Mouse (Mus musculus) midbrain, postnatal 0 days (tissue): Measurements from ENCODE around the gene Pax6. TPM values are rescaled to one million over a fixed set of nuclear protein-coding genes. Genes with fewer than 3 reads are reported as not detected.

ENCODE experiments used
- ATAC-seq: fragments of 200-750 bp; cut with Nextera tagmentation; 2 replicates; pipeline ENCODE4 v1.8.0; 2017; ENCODE audit warnings: moderate number of reproducible peaks, mild to moderate bottlenecking, moderate TSS enrichment, moderate library complexity; ENCODE audit not compliant: low FRiP score
- DNase-seq: peaks from one replicate; pipeline ENCODE4 v3.0.0-alpha.2; 2015; ENCODE audit warnings: low spot score
- H3K27ac ChIP-seq: fragments of 300-500 bp; sonication (generic); 2 replicates; pipeline ENCODE4 v1.5.1; 2014; ENCODE audit warnings: low read depth, mild to moderate bottlenecking, low read length, mixed read lengths
- H3K27me3 ChIP-seq: fragments of 300-500 bp; sonication (generic); 2 replicates; pipeline ENCODE4 v1.6.1; 2014; ENCODE audit warnings: low read length, control low read depth, mixed read lengths; ENCODE audit not compliant: insufficient read depth
- H3K36me3 ChIP-seq: fragments of 300-500 bp; sonication (generic); 2 replicates; pipeline ENCODE4 v1.6.1; 2014; ENCODE audit warnings: low read length, control low read depth, mixed read lengths; ENCODE audit not compliant: insufficient read depth
- H3K4me1 ChIP-seq: fragments of 300-500 bp; sonication (generic); 2 replicates; pipeline ENCODE4 v1.6.1; 2014; ENCODE audit warnings: mild to moderate bottlenecking, control low read depth, antibody characterized with exemption, low read length, mixed read lengths; ENCODE audit not compliant: insufficient read depth
- H3K4me2 ChIP-seq: fragments of 300-500 bp; sonication (generic); 2 replicates; pipeline ENCODE4 v1.6.1; 2014; ENCODE audit warnings: low read depth, mild to moderate bottlenecking, low read length, mixed read lengths; ENCODE audit not compliant: poor library complexity, severe bottlenecking
- H3K4me3 ChIP-seq: fragments of 300-500 bp; sonication (generic); 2 replicates; pipeline ENCODE4 v1.5.1; 2014; ENCODE audit warnings: low read depth, mild to moderate bottlenecking, low read length, moderate library complexity
- H3K9ac ChIP-seq: fragments of 300-500 bp; sonication (generic); replicated peaks from 2 replicates; pipeline ENCODE4 v1.6.1; 2014; ENCODE audit warnings: mild to moderate bottlenecking, low read length, moderate library complexity, mixed read lengths; ENCODE audit not compliant: poor library complexity, severe bottlenecking
- H3K9me3 ChIP-seq: fragments of 300-500 bp; sonication (generic); 2 replicates; pipeline ENCODE4 v1.6.1; 2016; ENCODE audit warnings: low read length, control low read depth
- CTCF ChIP-seq: IDR thresholded peaks from 2 replicates; pipeline ENCODE4 v1.5.1; 2016; ENCODE audit warnings: antibody characterized with exemption, mild to moderate bottlenecking
- WGBS: fragments of 180-500 bp; shearing (Covaris S2); extraction: QIAGEN DNeasy Blood & Tissue Kit; methylation state at CpG from one replicate; pipeline ENCODE4 v1.1.7; 2014; 5-methylcytosine and 5-hydroxymethylcytosine counted together
- polyA plus RNA-seq: library from polyadenylated mRNA; unstranded; fragments of >200 nt; fragmentation: Nextera tagmentation; extraction: Ambion mirVana; gene quantifications from 2 replicates; pipeline ENCODE4 v1.2.1, GENCODE M21; 2015
- total RNA-seq: library from RNA; depleted of rRNA; stranded (reverse); fragments of >200 nt; gene quantifications from 2 replicates; pipeline ENCODE4 v1.2.3, GENCODE M21; 2014; rRNA removed

The Pax6 gene
- total RNA-seq (15.4 and 27.1 TPM in 2 replicates), polyA plus RNA-seq (6.9 and 11.3 TPM in 2 replicates)

DNA sequence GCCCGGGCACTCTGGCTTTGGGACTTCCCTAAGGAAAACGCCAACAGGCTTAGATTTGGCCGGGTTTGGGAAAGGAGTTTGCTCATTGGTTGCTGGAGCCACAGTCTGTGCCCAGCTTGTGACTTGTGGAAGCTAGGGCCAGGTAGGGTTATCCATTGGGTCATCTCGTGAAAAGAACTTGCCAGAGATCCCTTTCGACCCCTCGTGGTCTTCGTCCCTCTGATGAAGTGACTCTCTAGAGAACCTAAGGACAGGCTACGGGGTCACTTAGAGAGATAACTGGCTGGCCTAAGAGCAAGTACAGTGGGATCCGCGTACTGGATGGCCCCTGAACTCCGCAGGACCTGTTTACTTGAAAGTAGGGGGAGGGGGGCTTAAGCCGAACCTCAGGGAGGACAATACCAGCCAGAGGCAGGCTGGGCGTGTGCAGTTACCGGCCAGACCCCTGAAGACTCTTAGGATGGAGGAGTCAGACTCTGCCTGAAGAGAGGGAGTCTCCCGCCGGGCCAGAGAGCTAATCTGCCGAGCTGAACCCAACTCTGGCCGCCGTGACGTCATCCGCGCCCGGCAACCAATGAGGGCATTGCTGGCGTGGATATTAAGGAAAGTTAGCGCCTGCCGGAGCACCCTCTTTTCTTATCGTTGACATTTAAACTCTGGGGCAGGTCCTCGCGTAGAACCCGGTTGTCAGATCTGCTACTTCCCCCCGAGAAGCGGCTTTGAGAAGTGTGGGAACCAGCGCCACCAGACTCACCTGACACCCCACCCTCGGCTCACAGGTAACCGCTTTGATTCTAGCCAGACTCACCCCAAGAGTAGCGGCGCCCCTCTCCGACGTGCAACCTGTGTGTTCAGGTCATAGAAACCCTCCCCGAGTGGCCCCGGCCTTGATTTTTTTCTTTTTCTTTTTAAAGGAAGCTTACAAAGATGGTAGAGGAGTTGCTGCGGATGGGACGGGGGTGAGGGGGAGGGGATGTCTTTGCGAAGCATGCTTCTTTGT lies at the start of gene Pax6:
Gene Pax6, plus strand, starts transcription at position 630 of the 1,000 bp plus-strand sequence.
- Histone ChIP-seq H3K27ac (no peak within 1 kb of the TSS), H3K9ac (no peak within 1 kb of the TSS), H3K4me2 (0 out of 2 replicates have a peak within 1 kb of the TSS, but pooled peaks have one; percentile 12), H3K27me3 (peaks cover 92% of the 10 kb centered on the region), H3K36me3 (no peaks in the 10 kb centered on the region), H3K9me3 (no peaks in the 10 kb centered on the region), H3K4me1 (no peaks in the 10 kb centered on the region), H3K4me3 (peak within 1 kb of the TSS; percentile 12)
- DNase-seq (peak; percentile 76), ATAC-seq (peak; percentile 24; the same call in 1 of the 2 replicates)
- no peak for TF ChIP-seq CTCF
- WGBS = 2% methylated on average over 44 of the region's 44 CpGs

DNA sequence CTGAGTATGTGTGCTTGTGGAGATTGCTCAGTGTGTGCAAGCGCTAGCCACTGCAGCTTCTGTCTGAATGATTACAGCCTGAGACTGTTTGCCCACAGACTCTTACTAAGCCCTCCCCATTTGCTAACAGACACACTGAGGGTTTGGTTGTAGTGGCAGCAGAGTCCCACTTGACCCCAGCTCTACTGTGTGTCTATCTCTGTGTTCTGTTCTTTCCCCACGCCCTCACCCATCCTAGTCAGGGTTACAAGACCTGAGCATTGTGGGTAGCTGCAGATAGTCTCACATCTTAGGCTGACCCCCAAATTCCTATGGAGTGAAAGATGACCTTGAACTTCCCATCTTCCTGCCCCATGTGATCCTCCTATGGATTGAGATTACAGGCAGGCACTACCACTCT lies 19.8 kb upstream of the Pax6 start:
- no peaks in the 10 kb centered on the region for H3K9me3 ChIP-seq
- H3K36me3 ChIP-seq = no peaks in the 10 kb centered on the region
- H3K27ac ChIP-seq = no peak overlapping the region
- DNase-seq = no peak
- no peaks in the 10 kb centered on the region for H3K4me1 ChIP-seq
- TF ChIP-seq CTCF = no peak
- no peak for ATAC-seq
- H3K4me2 ChIP-seq = no peak overlapping the region
- H3K27me3 ChIP-seq = peaks cover 16% of the 10 kb centered on the region
- no peak overlapping the region for H3K4me3 ChIP-seq
- WGBS = 94% methylated on average over 2 of the region's 2 CpGs
- no peak overlapping the region for H3K9ac ChIP-seq

DNA sequence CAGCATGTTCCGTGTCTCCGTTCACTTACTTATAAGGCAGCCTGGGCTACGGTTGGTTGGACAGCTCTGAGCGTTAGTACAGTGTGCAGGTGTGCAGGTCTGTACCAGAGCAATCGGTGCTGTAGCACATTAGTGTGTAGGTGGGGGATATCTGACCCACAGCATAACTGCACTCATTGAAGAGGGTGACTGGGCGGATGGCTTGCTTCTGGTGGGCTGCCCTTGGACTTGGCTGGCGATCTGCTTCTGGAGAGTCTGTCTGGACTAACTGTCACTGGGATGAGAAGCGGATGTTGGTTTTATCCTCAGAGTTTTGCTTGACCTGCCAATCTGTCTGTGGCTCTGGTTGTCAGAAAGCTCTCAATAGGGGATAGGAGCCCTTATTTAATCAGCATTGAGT lies 12.2 kb upstream of the Pax6 start:
- Histone ChIP-seq H3K9ac (no peak overlapping the region), H3K4me2 (no peak overlapping the region), H3K27ac (no peak overlapping the region), H3K4me1 (no peaks in the 10 kb centered on the region), H3K36me3 (no peaks in the 10 kb centered on the region), H3K27me3 (peaks cover 58% of the 10 kb centered on the region), H3K4me3 (no peak overlapping the region), H3K9me3 (no peaks in the 10 kb centered on the region)
- 85% methylated on average over 8 of the region's 8 CpGs for WGBS
- TF ChIP-seq CTCF = no peak
- DNase-seq (no peak), ATAC-seq (no peak)

DNA sequence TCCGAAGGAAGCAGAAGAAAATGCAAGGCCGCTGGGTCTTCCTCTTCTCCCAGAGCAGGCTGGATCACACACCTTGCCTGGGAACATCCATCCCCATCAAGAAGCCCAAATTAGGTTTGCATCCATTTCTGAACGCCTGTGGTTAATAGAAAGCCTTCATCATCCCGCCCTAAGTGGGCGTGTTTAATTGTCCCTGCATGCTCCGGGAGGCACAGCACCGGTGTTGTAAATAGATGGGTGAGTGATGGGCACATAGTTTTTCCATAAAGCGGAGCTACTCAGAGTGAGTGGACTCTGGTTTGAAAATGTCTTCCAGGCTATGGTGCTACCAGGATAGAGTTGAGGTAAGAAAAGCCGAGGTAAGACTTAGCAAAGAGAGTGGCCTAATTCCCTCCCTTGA lies 9.3 kb upstream of the Pax6 start:
- Histone ChIP-seq H3K4me3 (no peak overlapping the region), H3K27ac (no peak overlapping the region), H3K36me3 (no peaks in the 10 kb centered on the region), H3K27me3 (peaks cover 70% of the 10 kb centered on the region), H3K9me3 (no peaks in the 10 kb centered on the region), H3K9ac (no peak overlapping the region), H3K4me2 (no peak overlapping the region), H3K4me1 (no peaks in the 10 kb centered on the region)
- no peak for DNase-seq
- WGBS = 14% methylated on average over 9 of the region's 9 CpGs
- ATAC-seq = no peak
- no peak for TF ChIP-seq CTCF

DNA sequence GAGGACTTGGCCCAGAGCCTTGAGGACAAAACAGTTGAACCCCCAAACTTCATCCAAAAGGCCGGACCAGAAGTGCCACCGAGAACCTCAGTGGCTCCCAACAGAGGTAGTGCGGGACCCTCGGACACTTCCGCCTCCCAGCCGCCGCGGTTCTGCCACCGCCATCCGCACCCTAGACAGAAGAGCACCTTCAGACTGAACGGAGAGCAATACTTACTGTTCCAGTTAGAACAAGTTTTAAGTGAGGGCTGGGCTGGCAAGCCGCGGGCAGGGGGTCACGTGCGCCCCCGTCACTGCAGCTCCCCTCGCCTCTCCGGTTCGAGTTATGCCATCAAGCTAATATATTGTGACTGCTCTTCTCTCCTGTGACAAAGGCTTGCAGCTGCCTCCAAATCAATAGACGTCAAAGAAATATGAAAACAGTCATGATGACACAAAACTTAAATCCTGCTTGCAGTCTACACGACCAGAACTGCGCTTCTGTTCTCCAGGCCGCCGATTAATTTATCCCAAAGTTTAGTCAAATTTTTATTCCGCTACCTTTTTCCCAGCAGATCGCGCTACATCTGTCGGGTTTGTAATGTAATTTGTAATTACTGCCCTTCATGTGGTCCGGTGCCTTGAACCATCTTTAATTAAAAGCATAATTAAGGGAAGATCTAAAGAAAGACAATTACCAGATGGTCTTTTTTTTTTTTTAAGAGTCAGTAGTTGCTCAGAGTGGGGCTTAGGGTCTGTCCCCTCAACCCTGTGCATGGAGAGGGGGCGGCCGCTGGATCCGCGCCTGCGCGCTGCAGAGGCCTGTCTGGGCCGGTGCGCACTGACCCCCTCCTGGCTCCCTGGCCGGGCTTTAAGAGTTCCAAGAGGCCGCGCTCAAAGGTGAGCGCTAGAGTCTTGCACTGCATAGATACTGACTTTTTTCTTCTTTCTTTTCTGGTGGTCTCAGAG lies 8.5 kb upstream of the Pax6 start:
- Histone ChIP-seq H3K4me1 (no peaks in the 10 kb centered on the region), H3K4me2 (peak overlapping the region; percentile 20; the same call in 1 of the 2 replicates), H3K27me3 (peaks cover 73% of the 10 kb centered on the region), H3K27ac (no peak overlapping the region), H3K4me3 (no peak overlapping the region), H3K9me3 (no peaks in the 10 kb centered on the region), H3K9ac (no peak overlapping the region), H3K36me3 (no peaks in the 10 kb centered on the region)
- ATAC-seq = peak; percentile 76
- WGBS = 2% methylated on average over 41 of the region's 41 CpGs
- DNase-seq = peak; percentile 70
- no peak for TF ChIP-seq CTCF
